Mouse (Mus musculus) B cell, adult 67 days (primary cell): Measurements from ENCODE around the gene Vasp. TPM values are rescaled to one million over a fixed set of nuclear protein-coding genes. Genes with fewer than 3 reads are reported as not detected.

Experiments
- total RNA-seq, 2 experiments: library from RNA; stranded (reverse); gene quantifications; 4 replicates each; pipeline ENCODE4 v1.2.4; 2023

The Vasp gene
- 100 to 1,000 TPM; 403 to 410 TPM for total RNA-seq

DNA sequence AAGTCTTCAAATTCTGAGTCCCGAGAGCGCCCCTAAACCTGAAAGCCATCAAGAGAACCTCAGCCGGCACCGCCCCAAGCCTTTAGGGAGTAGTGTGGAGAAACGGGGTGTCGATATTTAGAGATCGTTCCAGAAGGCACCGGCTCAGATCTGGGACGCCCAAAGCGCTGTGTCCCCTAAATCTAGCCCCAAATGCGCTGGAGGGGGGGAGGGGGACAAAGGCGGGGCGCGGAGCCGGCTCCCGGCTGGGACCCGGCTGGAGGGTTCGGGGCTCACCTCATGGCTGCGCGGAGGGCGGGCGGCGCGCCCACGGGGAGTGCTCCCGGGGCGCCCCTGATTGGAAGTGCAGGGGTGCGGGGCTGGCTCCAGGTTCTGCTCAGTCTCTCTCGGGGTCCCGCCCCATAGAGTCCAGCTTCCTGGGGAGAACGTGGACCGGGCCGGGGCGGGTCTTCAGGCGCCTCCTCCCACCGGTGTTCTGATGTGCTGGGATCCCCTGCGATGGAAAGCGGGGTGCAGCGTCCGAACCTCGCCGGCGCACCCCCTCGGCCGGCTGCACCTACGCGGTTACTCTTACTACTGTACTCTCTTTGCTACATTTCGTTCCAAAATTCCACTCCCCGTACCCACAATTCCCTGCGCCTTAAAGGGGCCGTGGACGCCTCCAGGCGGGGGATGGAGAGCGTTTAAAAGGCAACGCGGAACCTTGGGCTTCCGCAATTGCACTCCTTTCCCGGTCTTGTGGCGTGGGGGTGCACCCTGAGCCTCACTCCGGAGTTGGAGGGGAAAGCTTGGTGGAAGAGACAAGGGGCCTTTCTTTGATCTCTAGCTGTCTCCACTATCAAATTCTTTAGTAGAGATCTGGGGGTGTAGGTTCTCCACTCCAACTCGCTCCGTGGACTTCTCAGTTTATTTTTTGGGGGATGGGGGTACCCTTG is at the start of gene Vasp:
Gene Vasp (minus strand): TSS at position 580 of the 935 bp plus-strand sequence.

DNA sequence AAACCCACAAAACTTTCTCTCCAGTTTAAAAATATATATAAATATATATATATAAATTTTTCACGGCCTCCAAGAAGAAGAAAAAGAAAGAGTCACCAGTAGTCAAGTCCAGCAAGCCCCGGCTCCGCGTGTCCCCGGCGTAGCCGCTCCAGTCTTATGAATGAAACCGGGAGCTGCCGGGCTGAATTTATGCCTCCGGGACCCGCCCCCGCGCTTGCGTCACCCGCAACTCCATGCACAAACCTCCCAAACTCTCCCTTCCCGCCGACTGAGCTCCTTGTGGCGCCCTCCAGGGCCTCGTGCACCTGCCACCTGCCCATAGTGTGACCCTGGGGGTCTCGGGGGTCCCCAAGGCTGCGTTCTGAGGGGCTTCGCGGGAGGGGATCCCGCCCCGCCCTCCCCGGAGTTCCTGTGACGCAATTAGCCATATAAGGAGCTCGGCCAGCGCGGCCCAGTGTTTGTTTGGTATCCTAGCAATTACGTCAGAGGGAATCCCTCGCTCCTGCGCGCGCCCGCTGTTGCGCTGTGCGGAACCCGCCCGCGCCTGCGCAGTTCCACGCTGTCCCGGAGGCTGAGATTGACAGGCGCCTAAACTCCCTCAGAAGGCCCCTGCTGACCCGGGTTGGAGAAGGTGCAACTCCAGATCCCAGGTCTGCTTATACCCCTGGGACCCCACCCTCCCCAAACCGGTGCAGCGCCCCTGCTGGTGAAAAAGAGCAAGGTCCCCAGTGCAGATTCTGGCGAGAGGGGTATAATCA is 38.4 kb upstream of the Vasp start, which contains the start of gene Fosb:
Gene Fosb (minus strand): TSS at position 168 of the 758 bp plus-strand sequence.

DNA sequence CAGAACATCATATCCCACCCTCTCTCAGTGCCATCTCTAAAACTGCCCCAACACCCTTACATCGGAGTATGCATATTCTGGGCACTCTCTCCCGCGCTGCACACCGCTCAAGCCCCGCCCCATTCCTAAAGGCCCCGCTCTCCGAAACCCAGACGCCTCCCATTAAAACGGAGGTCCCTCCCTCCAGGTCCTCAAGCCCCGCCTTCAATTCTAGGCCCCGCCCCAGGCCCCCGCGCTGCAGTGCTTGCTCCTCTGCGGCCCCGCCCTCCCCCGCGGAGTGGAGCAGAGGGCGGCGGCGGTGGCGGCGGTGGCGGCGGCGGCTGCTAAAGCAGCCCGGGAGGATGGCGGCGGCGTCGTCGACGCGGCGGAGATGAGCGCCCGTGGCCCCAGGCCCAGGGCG is 10.8 kb upstream of the Vasp start, which contains the start of gene Rtn2:
Gene Rtn2 (plus strand): TSS at position 240 of the 400 bp plus-strand sequence.

DNA sequence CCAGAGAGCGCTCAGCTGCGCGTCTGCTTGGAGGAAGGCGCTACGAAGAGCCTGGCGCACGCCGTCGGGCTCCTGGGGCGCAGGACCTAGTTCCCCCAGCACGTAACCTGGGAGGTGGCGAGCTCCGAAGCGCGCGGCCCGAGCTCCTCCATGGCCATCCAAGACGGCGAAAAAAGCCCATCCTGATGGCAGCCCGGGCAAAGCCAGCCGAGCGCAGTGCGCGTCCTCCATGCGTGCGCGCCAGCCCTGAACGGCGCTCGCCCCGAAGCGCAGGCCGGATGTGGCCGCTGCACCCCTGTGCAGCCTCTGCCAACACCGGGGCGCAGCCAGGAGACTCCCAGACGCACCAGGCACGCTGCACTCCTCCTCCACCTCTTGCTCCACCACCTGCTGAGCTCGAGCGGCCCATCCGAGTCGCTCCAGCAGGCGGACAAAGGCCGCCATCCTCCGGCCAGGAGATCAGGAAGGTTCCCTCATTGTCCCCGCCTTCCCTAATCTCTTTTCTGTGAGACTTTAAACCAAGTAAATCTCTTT is 8.0 kb upstream of the Vasp start, which contains the start of gene Ppm1n:
Gene Ppm1n (minus strand): TSS at position 484 of the 534 bp plus-strand sequence.

DNA sequence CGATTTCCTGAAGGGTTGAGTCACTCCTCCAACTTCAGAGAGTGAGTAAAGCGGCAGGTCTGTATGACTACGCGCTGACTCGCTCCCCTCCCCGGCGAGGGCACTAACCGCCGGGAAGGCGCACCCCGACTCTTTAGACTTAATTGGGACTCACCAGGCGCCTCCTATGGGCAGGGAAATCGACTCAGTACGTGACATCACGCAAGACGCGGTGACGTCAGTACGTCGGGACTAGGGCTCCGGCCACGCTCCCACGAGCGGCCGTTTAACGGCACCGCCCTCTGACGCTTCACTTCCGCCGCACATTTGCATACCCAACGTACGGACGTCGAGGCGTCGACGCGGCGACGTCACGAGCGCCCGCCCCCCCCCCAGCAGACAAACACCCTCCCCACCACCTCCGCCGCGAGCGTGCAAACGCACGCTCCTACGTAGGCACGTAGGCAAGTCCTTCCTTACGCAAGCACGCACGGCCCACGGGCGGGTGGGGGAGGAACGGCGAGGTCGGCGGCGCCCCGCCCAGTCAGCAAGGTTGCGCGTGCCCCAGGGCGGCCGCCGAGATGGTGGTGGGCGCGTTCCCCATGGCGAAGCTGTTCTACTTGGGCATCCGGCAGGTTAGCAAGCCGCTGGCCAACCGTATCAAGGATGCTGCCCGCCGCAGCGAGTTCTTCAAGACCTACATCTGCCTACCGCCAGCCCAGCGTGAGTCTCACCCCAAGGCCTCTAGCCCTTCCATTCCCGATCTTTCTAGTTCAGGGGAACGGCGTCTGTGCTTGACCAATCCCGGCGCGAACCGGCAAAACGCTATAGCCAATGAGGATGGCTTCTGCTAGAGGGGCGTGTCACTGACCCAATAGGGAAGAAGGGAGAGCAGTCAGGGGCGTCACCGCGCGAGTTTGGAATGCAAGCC is 43.5 kb downstream of the Vasp start, which contains the start of gene Opa3:
Gene Opa3 (plus strand): TSS at position 452 of the 910 bp plus-strand sequence.

DNA sequence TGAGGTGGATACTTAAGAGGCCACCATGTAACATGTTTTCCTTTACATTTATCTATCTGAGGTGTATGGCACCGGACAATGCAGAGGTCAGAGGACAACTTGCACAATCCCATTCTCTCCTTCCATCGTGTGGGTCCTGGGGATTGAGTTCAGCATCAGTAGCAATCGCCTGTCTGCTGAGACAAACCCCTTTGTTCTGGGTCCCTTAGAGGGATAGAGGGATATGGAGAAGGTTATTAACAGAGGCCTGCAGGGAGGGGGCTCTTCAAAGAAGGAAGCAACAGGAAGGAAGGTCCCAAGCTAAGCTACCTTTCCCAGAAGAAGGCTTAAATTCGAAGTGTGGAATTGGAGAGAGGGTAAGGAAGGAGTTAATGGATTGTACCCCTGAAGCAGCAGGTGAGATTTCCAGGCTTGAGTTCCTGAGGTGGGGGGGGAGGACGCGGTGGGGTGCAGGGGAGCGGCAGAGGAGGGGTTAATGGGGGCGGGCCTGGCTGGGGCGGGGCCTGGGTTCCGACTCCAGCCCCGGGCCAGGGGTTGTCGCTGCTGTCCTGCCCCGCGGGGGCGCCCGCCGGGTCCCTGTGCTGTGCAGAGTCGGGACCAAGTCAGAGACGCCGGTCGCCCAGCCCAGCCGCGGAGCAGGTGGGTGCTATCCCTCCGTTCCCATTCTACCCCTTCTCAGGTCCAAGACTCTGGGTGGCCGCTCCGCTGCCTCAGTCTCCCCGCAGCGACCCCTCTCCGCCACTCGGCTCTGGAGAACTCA is 59.4 kb downstream of the Vasp start, which contains the start of gene Gpr4:
Gene Gpr4 (plus strand): TSS at position 543 of the 760 bp plus-strand sequence.

Other genes with a start within 250 kb of the Vasp start
- not detected for gene Foxa3, start 248.3 kb downstream of the Vasp start, total RNA-seq
- 100 to 1,000 TPM; 109 to 118 TPM for gene Sympk, start 247.4 kb downstream of the Vasp start, total RNA-seq
- gene Rsph6a, start 217.1 kb downstream of the Vasp start, total RNA-seq: under 1 TPM in 1 of 2 experiments, not detected in 1; 0.58 TPM
- 10 to 100 TPM; 15.1 to 15.8 TPM for gene Dmwd, start 195.6 kb downstream of the Vasp start, total RNA-seq
- 10 to 100 TPM; 12.2 to 17.9 TPM for gene Dmpk, start 188.0 kb downstream of the Vasp start, total RNA-seq
- gene Six5, start 177.2 kb downstream of the Vasp start, total RNA-seq: under 1 TPM; 0.24 to 0.46 TPM
- gene Gm4969, start 153.4 kb downstream of the Vasp start, total RNA-seq: not detected
- gene Fbxo46, start 152.0 kb downstream of the Vasp start, total RNA-seq: 10 to 100 TPM; 27.1 to 29.2 TPM
- 10 to 100 TPM; 12.3 to 14.1 TPM for gene Qpctl, start 122.5 kb downstream of the Vasp start, total RNA-seq
- 100 to 1,000 TPM in 1 of 2 experiments, 10 to 100 TPM in 1; 89.6 to 100 TPM for gene Snrpd2, start 122.1 kb downstream of the Vasp start, total RNA-seq
- gene Gipr, start 105.7 kb downstream of the Vasp start, total RNA-seq: not detected
- gene Eml2, start 95.4 kb downstream of the Vasp start, total RNA-seq: 10 to 100 TPM; 20.6 to 35.2 TPM
- not detected for gene Gpr4, start 59.3 kb downstream of the Vasp start, total RNA-seq
- gene Opa3, start 43.5 kb downstream of the Vasp start, total RNA-seq: 10 to 100 TPM; 37.9 to 54.7 TPM
- not detected for gene Ppm1n, start 8.2 kb upstream of the Vasp start, total RNA-seq
- not detected for gene Rtn2, start 10.8 kb upstream of the Vasp start, total RNA-seq
- gene Fosb, start 38.2 kb upstream of the Vasp start, total RNA-seq: 1,000 to 10,000 TPM in 1 of 2 experiments, 100 to 1,000 TPM in 1; 524 to 1,527 TPM
- gene Ercc1, start 73.0 kb upstream of the Vasp start, total RNA-seq: 10 to 100 TPM; 64.3 to 66.3 TPM
- gene Cd3eap, start 87.7 kb upstream of the Vasp start, total RNA-seq: 10 to 100 TPM in 1 of 2 experiments, 1 to 10 TPM in 1; 6.7 to 10.7 TPM
- gene Ppp1r13l, start 87.9 kb upstream of the Vasp start, total RNA-seq: 1 to 10 TPM; 1.4 to 1.9 TPM
- 10 to 100 TPM; 57.0 to 80.3 TPM for gene Ercc2, start 110.2 kb upstream of the Vasp start, total RNA-seq
- 1 to 10 TPM; 1.9 to 2.2 TPM for gene Klc3, start 132.3 kb upstream of the Vasp start, total RNA-seq
- gene Ckm, start 133.0 kb upstream of the Vasp start, total RNA-seq: under 1 TPM; 0.44 TPM
- 10 to 100 TPM; 29.5 to 30.7 TPM for gene Mark4, start 187.0 kb upstream of the Vasp start, total RNA-seq
- not detected for gene Exoc3l2, start 191.5 kb upstream of the Vasp start, total RNA-seq
- gene Bloc1s3, start 236.6 kb upstream of the Vasp start, total RNA-seq: 1 to 10 TPM; 5.8 to 6.5 TPM
- 10 to 100 TPM; 30.2 to 34.6 TPM for gene Trappc6a, start 236.6 kb upstream of the Vasp start, total RNA-seq
- under 1 TPM; 0.55 to 0.62 TPM for gene Nkpd1, start 246.0 kb upstream of the Vasp start, total RNA-seq